Mouse (Mus musculus): ENCODE results near the gene 1810037I17Rik.
"Not testable (repeated sequence)": the region's sequence is repeated elsewhere in the genome, so short reads cannot be mapped to it uniquely, and the experiment has no call there.

1810037I17Rik gene

DNA sequence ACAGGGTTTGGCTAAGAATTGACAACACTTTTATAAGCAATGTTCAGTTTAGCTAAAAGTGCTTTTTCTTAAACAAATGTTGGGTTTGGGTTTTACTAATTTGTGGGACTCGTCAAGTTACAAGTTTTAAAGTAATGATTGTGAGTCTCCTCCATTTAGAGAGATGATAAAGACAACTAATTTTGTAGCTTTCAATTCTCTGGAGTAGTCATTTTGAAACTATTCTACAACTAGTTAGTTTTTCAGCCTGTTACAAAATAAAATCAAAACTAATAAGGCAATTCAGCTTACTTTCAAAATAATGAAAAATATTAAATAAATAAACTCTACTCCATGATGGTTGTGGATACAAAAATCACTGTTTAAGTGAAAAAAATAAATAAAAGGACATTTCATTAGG, 8.5 kb downstream of the 1810037I17Rik start:
- no peak for DNase-seq (ENCODE audit: low spot score)

DNA sequence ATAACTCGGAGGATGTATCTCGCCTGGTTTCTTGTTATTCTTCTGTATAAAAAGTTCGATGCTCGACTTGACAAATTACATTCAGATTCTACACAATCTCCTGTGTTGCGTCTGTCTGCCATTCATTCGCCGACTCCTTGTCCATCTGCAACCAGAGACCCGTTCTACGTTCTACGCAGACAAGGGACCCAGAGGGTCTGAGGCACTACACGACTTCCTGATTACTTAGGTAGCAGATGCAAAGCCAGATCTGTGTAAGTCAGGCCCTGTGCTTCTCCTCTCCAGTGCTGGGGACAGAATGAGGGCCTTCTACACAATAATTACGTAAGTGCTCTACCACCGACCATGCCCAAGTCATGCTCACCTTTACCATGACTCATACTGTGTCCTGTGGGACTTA, 13.2 kb downstream of the 1810037I17Rik start:
- DNase-seq (ENCODE audit: low spot score): not testable (repeated sequence)

DNA sequence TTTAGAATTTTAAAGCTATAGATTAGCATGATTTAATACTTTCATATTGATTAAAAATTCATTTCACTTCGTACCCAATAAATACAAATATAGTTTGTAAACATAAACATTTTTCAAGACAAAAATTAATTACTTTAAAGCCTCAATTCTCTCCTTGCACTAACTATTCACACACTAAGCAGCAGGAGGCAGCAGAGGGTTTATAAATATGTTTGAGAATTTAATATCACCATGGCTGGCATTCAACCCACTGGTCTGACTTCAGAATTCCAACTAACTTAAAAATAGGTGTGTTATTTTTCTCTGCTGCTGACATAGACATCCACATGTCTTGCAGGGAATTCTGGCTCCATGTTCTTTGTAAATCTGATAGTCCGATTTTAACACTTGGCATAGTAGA, 15.2 kb downstream of the 1810037I17Rik start:
- no peak for DNase-seq (ENCODE audit: low spot score)

DNA sequence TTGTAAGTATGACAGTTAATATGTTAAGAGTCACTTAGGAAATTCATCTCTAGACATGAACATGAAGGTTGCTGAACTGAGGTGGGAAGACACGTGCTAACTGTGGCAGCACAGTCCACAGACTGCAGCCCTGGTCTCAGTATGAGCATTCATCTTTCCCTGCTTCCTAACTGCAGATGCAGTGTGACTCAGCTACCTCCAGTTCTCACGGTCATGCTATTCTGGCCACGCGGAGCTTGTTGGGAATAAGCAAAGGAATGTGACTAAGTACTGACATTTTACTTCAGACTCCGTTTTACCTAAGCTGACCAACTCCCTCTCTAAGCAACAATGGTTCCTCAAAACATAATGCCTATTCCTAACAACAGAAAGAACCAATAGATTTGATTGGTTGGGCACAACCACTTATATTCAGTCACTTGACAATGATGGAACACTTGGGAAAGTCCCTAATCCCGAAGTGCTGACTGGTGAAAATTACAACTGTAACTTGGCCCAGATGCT, 19.4 kb downstream of the 1810037I17Rik start:
- no peak for DNase-seq (ENCODE audit: low spot score)

DNA sequence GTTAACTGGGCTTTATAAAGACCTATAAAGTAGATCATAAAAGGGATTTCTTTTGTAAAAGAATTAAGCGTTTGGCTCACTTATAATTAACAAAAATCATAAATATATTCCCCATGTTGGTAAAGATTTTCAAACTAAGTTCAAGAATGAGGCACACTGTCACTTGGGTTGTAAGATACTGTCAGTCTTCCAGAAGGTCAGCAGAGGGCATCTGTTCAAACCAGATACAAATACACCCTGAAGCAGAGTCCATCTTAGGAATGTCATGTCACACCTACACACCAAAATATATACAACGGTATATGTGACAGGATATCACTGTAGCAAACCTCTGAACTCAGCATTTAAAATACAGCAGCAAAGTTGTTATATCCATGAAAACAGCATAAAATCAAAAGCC, 26.1 kb downstream of the 1810037I17Rik start:
- no peak for DNase-seq (ENCODE audit: low spot score)

DNA sequence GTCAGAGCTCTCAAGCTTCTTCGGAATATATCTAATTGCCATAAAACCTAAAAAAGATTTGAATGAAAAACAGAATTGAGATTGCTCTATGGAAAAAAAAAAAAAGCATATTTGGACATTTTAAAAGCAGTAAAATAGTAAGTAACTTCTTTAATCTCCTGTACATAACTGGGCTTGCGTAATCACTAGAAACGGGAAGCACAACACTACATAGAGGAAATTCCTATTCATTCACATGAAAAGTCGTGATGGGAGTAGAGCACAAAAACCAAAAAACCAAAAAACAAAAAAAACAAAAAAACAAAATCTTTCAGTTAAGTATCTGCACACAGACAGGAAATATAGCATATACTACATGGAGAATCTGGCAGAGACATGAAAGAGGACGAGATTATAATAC, 40.3 kb downstream of the 1810037I17Rik start:
- DNase-seq (ENCODE audit: low spot score): no peak

DNA sequence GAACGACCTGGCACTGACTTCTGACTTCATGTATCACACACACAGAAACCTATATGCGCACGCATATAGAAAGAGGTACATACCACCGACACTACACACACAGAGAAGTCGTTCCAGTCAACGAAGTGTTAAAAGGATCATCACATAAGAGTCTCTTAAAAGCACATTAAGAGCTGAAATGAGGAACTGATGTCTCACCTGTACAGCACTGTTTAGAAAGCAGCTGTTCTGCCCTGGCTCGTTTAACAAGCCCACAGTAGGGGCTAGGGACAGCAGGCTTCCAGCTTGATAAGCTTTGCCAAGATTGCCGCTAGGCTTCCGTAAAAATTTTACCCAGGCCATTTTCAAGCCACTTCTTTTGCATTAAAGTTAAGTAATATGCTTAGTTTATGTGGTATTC, 44.4 kb downstream of the 1810037I17Rik start:
- no peak for DNase-seq (ENCODE audit: low spot score)

DNA sequence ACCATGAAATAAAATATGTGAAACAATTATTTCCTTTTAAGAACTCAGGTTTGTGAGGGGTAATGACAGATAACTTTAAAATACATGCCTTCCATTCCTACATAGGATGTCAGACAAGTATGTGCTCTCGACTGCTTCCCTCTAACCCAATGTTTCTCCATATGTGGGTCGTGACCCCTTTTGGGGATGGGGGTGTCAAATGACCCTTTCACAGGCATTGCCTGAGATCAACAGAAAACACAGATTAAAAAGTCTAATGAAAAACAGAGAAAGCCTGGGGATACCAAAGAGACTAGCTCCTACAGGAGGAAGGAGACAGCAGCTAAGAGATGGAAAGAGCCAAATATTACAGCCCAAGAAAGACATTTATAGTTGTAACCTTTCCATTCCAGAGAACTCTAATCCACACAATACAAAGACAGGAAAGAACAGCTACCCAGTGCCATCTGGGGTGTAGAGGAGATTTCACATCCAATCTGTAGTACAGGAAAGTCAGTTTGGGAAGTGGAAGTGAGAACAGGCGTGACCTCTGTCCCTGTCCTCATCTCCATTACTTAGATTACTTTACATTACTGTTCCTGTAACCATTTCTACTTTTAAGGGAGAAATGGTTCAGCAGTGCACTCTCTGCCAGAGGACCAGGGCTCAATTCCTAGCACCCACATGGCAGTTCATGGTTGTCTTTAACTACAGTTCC, 48.3 kb downstream of the 1810037I17Rik start:
- DNase-seq (ENCODE audit: low spot score): no peak

DNA sequence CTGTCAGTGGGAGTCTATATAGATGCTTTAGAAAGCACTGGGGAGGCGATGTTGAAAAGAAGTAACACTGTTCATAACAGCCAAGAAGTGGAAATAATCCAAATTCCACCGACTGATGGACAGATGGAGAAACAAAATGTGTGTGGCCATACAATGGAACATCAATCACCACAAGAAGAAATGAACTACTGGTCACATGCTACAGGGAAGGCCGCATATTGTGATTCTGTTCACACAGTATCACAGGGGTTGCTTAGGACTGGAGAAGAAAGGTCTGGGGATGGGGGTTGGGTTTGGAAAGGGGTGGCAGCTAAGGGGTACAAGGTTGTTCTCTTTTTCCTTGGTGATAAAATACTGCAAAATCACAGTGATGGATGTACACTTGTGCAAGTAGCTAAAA, 50.8 kb downstream of the 1810037I17Rik start:
- DNase-seq (ENCODE audit: low spot score): no peak

DNA sequence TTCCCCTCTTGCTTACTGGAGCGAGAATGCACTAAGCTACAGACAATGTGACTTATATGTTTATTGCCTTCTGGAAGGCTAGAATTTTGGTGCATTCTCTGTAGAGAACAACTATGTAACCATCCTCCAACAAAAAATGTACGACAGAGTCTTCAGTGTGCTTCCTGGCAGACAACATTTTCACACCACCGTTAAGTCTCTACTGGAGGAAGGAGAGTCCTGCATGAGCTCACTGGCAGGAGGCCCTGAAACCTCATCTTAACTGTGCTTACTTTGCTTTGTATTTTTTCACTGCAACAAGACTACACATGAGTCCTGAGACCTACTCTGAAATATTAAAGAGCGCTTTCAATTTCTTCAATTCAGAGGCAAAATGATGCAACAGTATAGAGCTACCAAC, 51.4 kb downstream of the 1810037I17Rik start:
- no peak for DNase-seq (ENCODE audit: low spot score)
